Mouse (Mus musculus): Measurements from ENCODE around the gene Gskip.

The Gskip gene

GRCm38 (mm10) chr12:105721452-105722132 lies 37.0 kb downstream of the Gskip start:
- in situ Hi-C loops (cut with MboI, MseI), result no loop called here

- in situ Hi-C loops (cut with MboI, MseI), result no loop called here
Measured at GRCm38 (mm10) chr12:105722657-105723056, 38.0 kb downstream of the Gskip start.

- in situ Hi-C loops (cut with MboI, MseI), result no loop called here
Measured at GRCm38 (mm10) chr12:105724616-105725015, 40.0 kb downstream of the Gskip start.

- in situ Hi-C loops (cut with MboI, MseI), result no loop called here
Measured at GRCm38 (mm10) chr12:105725736-105726135, 41.1 kb downstream of the Gskip start.

GRCm38 (mm10) chr12:105727268-105727667 lies 42.6 kb downstream of the Gskip start:
- in situ Hi-C loops (cut with MboI, MseI), result no loop called here

GRCm38 (mm10) chr12:105727964-105728363 lies 43.3 kb downstream of the Gskip start:
- in situ Hi-C loops (cut with MboI, MseI), result no loop called here

- in situ Hi-C loops (cut with MboI, MseI), result loop anchor here (5.0 kb wide), 1 partner anchor 36 kb away; no protein-coding TSS in a partner anchor
Measured at GRCm38 (mm10) chr12:105730851-105731460, 46.3 kb downstream of the Gskip start.

GRCm38 (mm10) chr12:105733370-105734159 lies 48.9 kb downstream of the Gskip start:
- in situ Hi-C loops (cut with MboI, MseI), result loop anchor here (5.0 kb wide), 1 partner anchor 34 kb away; no protein-coding TSS in a partner anchor

- in situ Hi-C loops (cut with MboI, MseI), result no loop called here
Measured at GRCm38 (mm10) chr12:105735226-105735888, 50.7 kb downstream of the Gskip start.

- in situ Hi-C loops (cut with MboI, MseI), result no loop called here
Measured at GRCm38 (mm10) chr12:105735889-105736251, 51.2 kb downstream of the Gskip start.

GRCm38 (mm10) chr12:105738316-105739096 lies 53.9 kb downstream of the Gskip start:
- in situ Hi-C loops (cut with MboI, MseI), result no loop called here

- in situ Hi-C loops (cut with MboI, MseI), result no loop called here
Measured at GRCm38 (mm10) chr12:105739656-105740055, 55.0 kb downstream of the Gskip start.

- in situ Hi-C loops (cut with MboI, MseI), result no loop called here
Measured at GRCm38 (mm10) chr12:105748114-105748513, 63.5 kb downstream of the Gskip start.

All from T-helper 2 cell (primary cell).